Mouse (Mus musculus): ENCODE results near the gene Hhex. TPM values are rescaled to one million over a fixed set of nuclear protein-coding genes. Genes with fewer than 3 reads are reported as not detected.

Hhex gene
- polyA plus RNA-seq, 1 experiment from 2014 or later, result 38.0 TPM

DNA sequence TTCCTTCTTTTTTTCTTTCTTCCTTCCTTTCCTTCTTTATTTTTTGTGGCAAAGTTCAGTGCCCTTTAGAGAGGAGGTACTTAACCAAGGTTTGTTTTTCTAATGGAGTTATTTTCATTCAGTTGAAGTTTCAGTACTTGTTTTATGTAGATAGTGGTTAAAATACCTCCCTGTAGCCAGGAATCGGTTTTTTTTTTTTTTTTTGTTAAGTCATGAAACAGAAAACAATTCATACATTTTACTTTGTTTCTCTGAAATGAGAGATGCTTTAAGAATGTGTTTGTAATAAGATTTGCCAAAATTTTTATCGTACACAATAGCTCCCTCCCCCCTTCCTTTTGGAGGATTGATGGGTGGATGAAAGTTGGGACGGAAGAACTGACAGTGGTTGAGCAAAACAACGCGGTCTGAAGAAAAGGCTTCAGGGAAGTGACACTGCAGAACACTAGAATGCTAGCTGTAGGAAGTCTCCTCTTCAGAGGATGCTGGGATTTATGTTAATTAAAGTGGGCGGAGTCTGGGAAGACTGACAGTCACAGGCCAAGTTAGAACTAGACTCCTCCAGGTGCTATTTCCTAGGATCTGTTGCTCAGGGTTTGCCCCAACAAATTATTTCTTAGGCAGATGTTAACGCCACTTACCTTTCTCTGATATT is 54.1 kb downstream of the Hhex start:
- no peak for ATAC-seq (ENCODE audit: borderline replicate concordance, extremely low read depth, low FRiP score, low TSS enrichment)
- Histone ChIP-seq H3K4me1 (no peaks in the 10 kb centered on the region), H3K27ac (no peak overlapping the region), H3K27me3 (no peaks in the 10 kb centered on the region), H3K4me3 (no peak overlapping the region), H3K4me2 (no peak overlapping the region), H3K9me3 (no peaks in the 10 kb centered on the region), H3K36me3 (no peaks in the 10 kb centered on the region), H3K9ac (no peak overlapping the region)
- 51% methylated on average over 7 of the region's 7 CpGs for WGBS

Other genes starting within 250 kb of the Hhex start
- 91.9 and 99.1 TPM in 2 replicates for gene March5, start 227.3 kb upstream of the Hhex start, polyA plus RNA-seq (2015; fragmentation: Nextera tagmentation; extraction: Ambion mirVana)
- 0.87 and 1.0 TPM in 2 replicates for gene Cpeb3, start 226.2 kb upstream of the Hhex start, polyA plus RNA-seq (2015; fragmentation: Nextera tagmentation; extraction: Ambion mirVana)
- gene Ide, start 97.0 kb upstream of the Hhex start, polyA plus RNA-seq (2015; fragmentation: Nextera tagmentation; extraction: Ambion mirVana), result 43.6 and 47.4 TPM in 2 replicates
- gene Kif11, start 58.4 kb upstream of the Hhex start, polyA plus RNA-seq (2015; fragmentation: Nextera tagmentation; extraction: Ambion mirVana), result 69.0 and 73.4 TPM in 2 replicates
- 11.6 and 12.8 TPM in 2 replicates for gene Exoc6, start 115.6 kb downstream of the Hhex start, polyA plus RNA-seq (2015; fragmentation: Nextera tagmentation; extraction: Ambion mirVana)